Mouse (Mus musculus): Measurements from ENCODE around the gene Hk3. TPM values are rescaled to one million over a fixed set of nuclear protein-coding genes. Genes with fewer than 3 reads are reported as not detected.

The Hk3 gene
- polyA plus RNA-seq, 1 experiment from 2014 or later: 0.22 TPM

GRCm38 (mm10) chr13:54960491-54960890 is 60.7 kb downstream of the Hk3 start:
- H3K4me3 ChIP-seq (ENCODE audit: low read depth, low read length): no peak overlapping the region
- no peak overlapping the region for H3K9ac ChIP-seq (replicated peaks; ENCODE audit: low read length)
- H3K4me2 ChIP-seq (ENCODE audit: low read depth, low read length): no peak overlapping the region
- DNase-seq (ENCODE audit: low spot score): no peak
- no peaks in the 10 kb centered on the region for H3K27me3 ChIP-seq (ENCODE audit: control insufficient read depth, insufficient read depth, low read length)
- ATAC-seq (replicated peaks; ENCODE audit: insufficient number of reproducible peaks, low FRiP score, low TSS enrichment, low read depth): no peak
- H3K36me3 ChIP-seq (replicated peaks; ENCODE audit: control insufficient read depth, insufficient read depth, low read depth, low read length): no peaks in the 10 kb centered on the region
- H3K4me1 ChIP-seq (ENCODE audit: control insufficient read depth, insufficient read depth, low read length): no peaks in the 10 kb centered on the region; the same call in 1 of the 2 replicates
- H3K9me3 ChIP-seq (replicated peaks; ENCODE audit: control insufficient read depth, low read length): no peaks in the 10 kb centered on the region
- WGBS: 77% methylated on average over 3 of the region's 3 CpGs
- H3K27ac ChIP-seq (replicated peaks; ENCODE audit: low read depth, low read length): no peak overlapping the region

- H3K4me2 ChIP-seq (ENCODE audit: low read depth, low read length): no peak overlapping the region
- H3K36me3 ChIP-seq (replicated peaks; ENCODE audit: control insufficient read depth, insufficient read depth, low read depth, low read length): no peaks in the 10 kb centered on the region
- no peak overlapping the region for H3K27ac ChIP-seq (replicated peaks; ENCODE audit: low read depth, low read length)
- no peak overlapping the region for H3K9ac ChIP-seq (replicated peaks; ENCODE audit: low read length)
- H3K4me3 ChIP-seq (ENCODE audit: low read depth, low read length): no peak overlapping the region
- H3K9me3 ChIP-seq (replicated peaks; ENCODE audit: control insufficient read depth, low read length): no peaks in the 10 kb centered on the region
- ATAC-seq (replicated peaks; ENCODE audit: insufficient number of reproducible peaks, low FRiP score, low TSS enrichment, low read depth) (no peak), DNase-seq (ENCODE audit: low spot score) (no peak)
- 45% methylated on average over 6 of the region's 6 CpGs for WGBS
- no peaks in the 10 kb centered on the region for H3K27me3 ChIP-seq (ENCODE audit: control insufficient read depth, insufficient read depth, low read length)
- no peaks in the 10 kb centered on the region; the same call in 1 of the 2 replicates for H3K4me1 ChIP-seq (ENCODE audit: control insufficient read depth, insufficient read depth, low read length)
Measured at GRCm38 (mm10) chr13:54959842-54960241, 61.3 kb downstream of the Hk3 start.

- Histone ChIP-seq H3K27me3 (ENCODE audit: control insufficient read depth, insufficient read depth, low read length) (peaks cover under 1% of the 10 kb centered on the region), H3K36me3 (replicated peaks; ENCODE audit: control insufficient read depth, insufficient read depth, low read depth, low read length) (no peaks in the 10 kb centered on the region), H3K4me1 (ENCODE audit: control insufficient read depth, insufficient read depth, low read length) (no peaks in the 10 kb centered on the region; the same call in 1 of the 2 replicates), H3K4me2 (ENCODE audit: low read depth, low read length) (no peak overlapping the region), H3K4me3 (ENCODE audit: low read depth, low read length) (no peak overlapping the region), H3K9me3 (replicated peaks; ENCODE audit: control insufficient read depth, low read length) (no peaks in the 10 kb centered on the region), H3K27ac (replicated peaks; ENCODE audit: low read depth, low read length) (no peak overlapping the region), H3K9ac (replicated peaks; ENCODE audit: low read length) (no peak overlapping the region)
- DNase-seq (ENCODE audit: low spot score) (no peak), ATAC-seq (replicated peaks; ENCODE audit: insufficient number of reproducible peaks, low FRiP score, low TSS enrichment, low read depth) (no peak)
- WGBS: 52% methylated on average over 15 of the region's 15 CpGs
Measured at GRCm38 (mm10) chr13:54959059-54959701, 62.0 kb downstream of the Hk3 start.

- H3K27me3 ChIP-seq (ENCODE audit: control insufficient read depth, insufficient read depth, low read length): peaks cover 10% of the 10 kb centered on the region
- 56% methylated on average over 7 of the region's 7 CpGs for WGBS
- no peak overlapping the region for H3K4me2 ChIP-seq (ENCODE audit: low read depth, low read length)
- H3K27ac ChIP-seq (replicated peaks; ENCODE audit: low read depth, low read length): no peak overlapping the region
- H3K9ac ChIP-seq (replicated peaks; ENCODE audit: low read length): no peak overlapping the region
- no peak overlapping the region for H3K4me3 ChIP-seq (ENCODE audit: low read depth, low read length)
- no peaks in the 10 kb centered on the region for H3K36me3 ChIP-seq (replicated peaks; ENCODE audit: control insufficient read depth, insufficient read depth, low read depth, low read length)
- H3K9me3 ChIP-seq (replicated peaks; ENCODE audit: control insufficient read depth, low read length): no peaks in the 10 kb centered on the region
- no peaks in the 10 kb centered on the region for H3K4me1 ChIP-seq (ENCODE audit: control insufficient read depth, insufficient read depth, low read length)
- DNase-seq (ENCODE audit: low spot score): peak; percentile 25
- ATAC-seq (replicated peaks; ENCODE audit: insufficient number of reproducible peaks, low FRiP score, low TSS enrichment, low read depth): no peak
Measured at GRCm38 (mm10) chr13:54957281-54957680, 63.9 kb downstream of the Hk3 start.

Other genes starting within 250 kb of the Hk3 start
- gene Eif4e1b, start 237.4 kb downstream of the Hk3 start, polyA plus RNA-seq (2014; fragmentation: Nextera tagmentation; extraction: Ambion mirVana): not detected in 2 replicates
- 6.7 and 8.5 TPM in 2 replicates for gene Tspan17, start 232.0 kb downstream of the Hk3 start, polyA plus RNA-seq (2014; fragmentation: Nextera tagmentation; extraction: Ambion mirVana)
- gene Unc5a, start 72.0 kb downstream of the Hk3 start, polyA plus RNA-seq (2014; fragmentation: Nextera tagmentation; extraction: Ambion mirVana): 1.0 and 1.5 TPM in 2 replicates
- 26.2 and 35.1 TPM in 2 replicates for gene Uimc1, start 78.9 kb upstream of the Hk3 start, polyA plus RNA-seq (2014; fragmentation: Nextera tagmentation; extraction: Ambion mirVana)
- gene Zfp346, start 83.9 kb upstream of the Hk3 start, polyA plus RNA-seq (2014; fragmentation: Nextera tagmentation; extraction: Ambion mirVana): 19.0 and 19.6 TPM in 2 replicates
- not detected in 2 replicates for gene Gm17617, start 112.2 kb upstream of the Hk3 start, polyA plus RNA-seq (2014; fragmentation: Nextera tagmentation; extraction: Ambion mirVana)
- gene Fgfr4, start 131.3 kb upstream of the Hk3 start, polyA plus RNA-seq (2014; fragmentation: Nextera tagmentation; extraction: Ambion mirVana): 1.4 and 1.6 TPM in 2 replicates
- gene Nsd1, start 188.4 kb upstream of the Hk3 start, polyA plus RNA-seq (2014; fragmentation: Nextera tagmentation; extraction: Ambion mirVana): 62.3 and 67.4 TPM in 2 replicates

Data from embryonic facial prominence, embryonic 11.5 days (tissue).